Mouse (Mus musculus): ENCODE results near the gene Pgbd5.
A peak's percentile ranks its signal among the peaks of the same experiment; 100 is the strongest.

The Pgbd5 gene

GRCm38 (mm10) chr8:124439558-124439957 lies at the start of gene Pgbd5:
Gene Pgbd5 (minus strand): TSS chr8:124439658.
- DNase-seq = no peak

GRCm38 (mm10) chr8:124483356-124484115 lies 44.1 kb upstream of the Pgbd5 start:
- no peak for DNase-seq

GRCm38 (mm10) chr8:124482790-124483189 lies 43.3 kb upstream of the Pgbd5 start:
- DNase-seq = no peak

GRCm38 (mm10) chr8:124480321-124480720 lies 40.9 kb upstream of the Pgbd5 start:
- no peak for DNase-seq

- DNase-seq = peak; percentile 60
These were observed 39.8 kb upstream of the Pgbd5 start for GRCm38 (mm10) chr8:124479251-124479650.

- peak; percentile 71 for DNase-seq
These were observed 37.2 kb upstream of the Pgbd5 start for GRCm38 (mm10) chr8:124476701-124477100.

- DNase-seq = no peak
These were observed 36.2 kb upstream of the Pgbd5 start for GRCm38 (mm10) chr8:124475690-124476089.

- no peak for DNase-seq
These were observed 25.2 kb upstream of the Pgbd5 start for GRCm38 (mm10) chr8:124464641-124465040.

GRCm38 (mm10) chr8:124463111-124463510 lies 23.7 kb upstream of the Pgbd5 start:
- DNase-seq = no peak

- DNase-seq = no peak
These were observed 22.7 kb upstream of the Pgbd5 start for GRCm38 (mm10) chr8:124462192-124462591.

- DNase-seq = peak; percentile 57
These were observed 21.6 kb upstream of the Pgbd5 start for GRCm38 (mm10) chr8:124461103-124461502.

GRCm38 (mm10) chr8:124460660-124461059 lies 21.2 kb upstream of the Pgbd5 start:
- DNase-seq = peak; percentile 71

GRCm38 (mm10) chr8:124459627-124460026 lies 20.2 kb upstream of the Pgbd5 start:
- no peak for DNase-seq

- DNase-seq = no peak
These were observed 15.9 kb upstream of the Pgbd5 start for GRCm38 (mm10) chr8:124455359-124455758.

- DNase-seq = no peak
These were observed 10.9 kb upstream of the Pgbd5 start for GRCm38 (mm10) chr8:124450192-124450895.

- DNase-seq = peak; percentile 68
These were observed 9.7 kb upstream of the Pgbd5 start for GRCm38 (mm10) chr8:124448962-124449670.

GRCm38 (mm10) chr8:124436741-124437140 lies 2.7 kb downstream of the Pgbd5 start:
- DNase-seq = peak; percentile 67

- peak; percentile 41 for DNase-seq
These were observed 3.7 kb downstream of the Pgbd5 start for GRCm38 (mm10) chr8:124435707-124436243.

GRCm38 (mm10) chr8:124435170-124435569 lies 4.3 kb downstream of the Pgbd5 start:
- DNase-seq = no peak

GRCm38 (mm10) chr8:124434126-124434790 lies 5.2 kb downstream of the Pgbd5 start:
- peak; percentile 98 for DNase-seq

GRCm38 (mm10) chr8:124433451-124434125 lies 5.9 kb downstream of the Pgbd5 start:
- DNase-seq = no peak

GRCm38 (mm10) chr8:124430881-124431280 lies 8.6 kb downstream of the Pgbd5 start:
- peak; percentile 53 for DNase-seq

All from retina, postnatal 1 day (tissue).